Mouse (Mus musculus): ENCODE results near the gene Cers5.

DNA sequence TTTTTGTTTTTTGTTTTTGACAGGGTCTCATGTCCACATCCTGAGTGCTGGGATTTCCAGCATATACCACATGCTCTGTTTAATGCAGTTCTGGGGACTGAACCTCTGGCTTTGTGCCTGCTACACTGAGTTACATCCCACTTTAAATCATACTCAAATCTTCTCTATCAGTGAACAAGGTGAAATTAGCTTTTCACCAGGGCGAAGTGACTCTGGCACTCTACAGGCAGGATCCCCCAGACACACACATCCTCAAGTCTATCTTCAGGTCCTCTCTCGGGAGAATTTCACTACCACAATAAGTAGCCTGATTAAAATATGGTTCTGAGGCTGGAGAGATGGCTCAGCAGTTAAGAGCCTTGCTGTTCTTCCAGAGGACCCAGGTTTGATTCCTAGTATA is 46.1 kb downstream of the Cers5 start:
- TF ChIP-seq CTCF (IDR thresholded peaks at IDR 0.05; ENCODE audit: low read depth, low read length) (no peak), POLR2A (IDR thresholded peaks at IDR 0.05; ENCODE audit: borderline replicate concordance, low read depth, low read length) (no peak)
